Mouse (Mus musculus): ENCODE measurements around the gene Map4k2. TPM values are rescaled to one million over a fixed set of nuclear protein-coding genes. Genes with fewer than 3 reads are reported as not detected.

Map4k2 gene
- 11.8 and 15.5 TPM in 2 replicates for polyA plus RNA-seq (2015; fragmentation: Nextera tagmentation; extraction: Ambion mirVana)

- 9% methylated on average over 57 of the region's 72 CpGs for WGBS
- Histone ChIP-seq H3K36me3 (peaks cover 71% of the 10 kb centered on the region), H3K4me2 (replicated peaks) (peak within 1 kb of the TSS; percentile 88), H3K27ac (peak within 1 kb of the TSS; percentile 58; the same call in 1 of the 2 replicates), H3K9ac (peak within 1 kb of the TSS; percentile 75), H3K4me3 (peak within 1 kb of the TSS; percentile 71), H3K27me3 (no peaks in the 10 kb centered on the region), H3K9me3 (no peaks in the 10 kb centered on the region), H3K4me1 (peaks cover 33% of the 10 kb centered on the region)
- peak; percentile 77 for ATAC-seq (ENCODE audit: low FRiP score, low read depth)
These were observed at the start of gene Map4k2 for GRCm38 (mm10) chr19:6340524-6341452. Gene Map4k2 (plus strand): TSS chr19:6341135.

- WGBS: 87% methylated on average over 5 of the region's 5 CpGs
- peaks cover 85% of the 10 kb centered on the region for H3K36me3 ChIP-seq
- H3K4me1 ChIP-seq: peaks cover 12% of the 10 kb centered on the region
- no peaks in the 10 kb centered on the region for H3K9me3 ChIP-seq
- no peak overlapping the region for H3K4me2 ChIP-seq (replicated peaks)
- ATAC-seq (ENCODE audit: low FRiP score, low read depth): no peak
- H3K27ac ChIP-seq: no peak overlapping the region
- no peak overlapping the region for H3K4me3 ChIP-seq
- H3K9ac ChIP-seq: no peak overlapping the region
- H3K27me3 ChIP-seq: no peaks in the 10 kb centered on the region
These were observed 48.7 kb upstream of the Map4k2 start for GRCm38 (mm10) chr19:6292262-6292661.

DNA sequence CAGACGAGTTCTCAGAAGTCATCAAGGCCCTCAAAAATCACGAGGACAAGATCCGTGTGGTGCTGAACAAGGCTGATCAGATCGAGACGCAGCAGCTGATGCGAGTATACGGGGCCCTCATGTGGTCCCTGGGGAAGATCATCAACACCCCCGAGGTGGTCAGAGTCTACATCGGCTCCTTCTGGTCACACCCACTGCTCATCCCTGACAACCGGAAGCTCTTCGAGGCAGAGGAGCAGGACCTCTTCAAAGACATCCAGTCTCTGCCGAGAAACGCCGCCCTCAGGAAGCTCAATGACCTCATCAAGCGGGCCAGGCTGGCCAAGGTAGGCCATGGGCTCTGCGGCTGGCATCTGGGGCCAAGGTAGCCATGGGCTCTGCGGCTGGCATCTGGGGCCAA, 46.6 kb upstream of the Map4k2 start:
- ATAC-seq (ENCODE audit: low FRiP score, low read depth): no peak
- WGBS: 94% methylated on average over 17 of the region's 17 CpGs
- Histone ChIP-seq H3K27me3 (no peaks in the 10 kb centered on the region), H3K36me3 (peaks cover 94% of the 10 kb centered on the region), H3K9ac (no peak overlapping the region), H3K9me3 (no peaks in the 10 kb centered on the region), H3K4me3 (no peak overlapping the region), H3K4me1 (no peaks in the 10 kb centered on the region), H3K4me2 (replicated peaks) (no peak overlapping the region), H3K27ac (no peak overlapping the region)

DNA sequence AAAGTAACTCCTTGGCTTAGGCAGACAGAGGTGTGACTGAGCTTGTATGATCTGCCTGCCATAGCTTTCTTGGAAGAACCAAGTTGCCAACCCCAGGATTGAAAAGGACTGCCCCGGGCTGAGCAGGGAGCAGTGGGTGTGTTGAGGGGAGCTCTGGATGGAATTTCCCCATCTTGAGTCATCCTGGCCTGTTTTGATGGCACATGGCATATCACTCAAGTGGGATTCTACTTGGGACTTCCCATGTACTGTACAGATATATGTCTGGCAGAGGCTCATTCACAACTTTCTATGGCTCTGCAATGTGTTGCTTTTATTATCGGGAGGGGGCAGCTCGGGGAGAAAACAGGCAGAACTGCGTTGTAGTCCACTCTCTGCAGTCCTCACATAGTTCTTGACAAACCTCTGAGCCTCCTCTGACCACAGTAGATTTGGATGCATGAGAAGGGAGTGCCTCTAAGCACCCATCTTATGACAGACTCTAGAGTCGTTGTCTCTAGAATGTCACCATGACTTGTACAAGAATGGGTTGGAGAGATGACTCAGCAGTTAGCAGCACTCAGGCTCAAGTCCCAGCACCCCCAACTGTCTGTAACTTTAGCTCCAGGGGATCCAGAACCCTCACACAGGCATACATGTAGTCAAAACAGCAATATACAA, 44.3 kb upstream of the Map4k2 start:
- peaks cover 96% of the 10 kb centered on the region for H3K36me3 ChIP-seq
- H3K27ac ChIP-seq: no peak overlapping the region
- H3K27me3 ChIP-seq: no peaks in the 10 kb centered on the region
- H3K9me3 ChIP-seq: no peaks in the 10 kb centered on the region
- 86% methylated on average over 5 of the region's 5 CpGs for WGBS
- no peak overlapping the region for H3K4me2 ChIP-seq (replicated peaks)
- H3K9ac ChIP-seq: no peak overlapping the region
- no peaks in the 10 kb centered on the region for H3K4me1 ChIP-seq
- no peak for ATAC-seq (ENCODE audit: low FRiP score, low read depth)
- no peak overlapping the region for H3K4me3 ChIP-seq

DNA sequence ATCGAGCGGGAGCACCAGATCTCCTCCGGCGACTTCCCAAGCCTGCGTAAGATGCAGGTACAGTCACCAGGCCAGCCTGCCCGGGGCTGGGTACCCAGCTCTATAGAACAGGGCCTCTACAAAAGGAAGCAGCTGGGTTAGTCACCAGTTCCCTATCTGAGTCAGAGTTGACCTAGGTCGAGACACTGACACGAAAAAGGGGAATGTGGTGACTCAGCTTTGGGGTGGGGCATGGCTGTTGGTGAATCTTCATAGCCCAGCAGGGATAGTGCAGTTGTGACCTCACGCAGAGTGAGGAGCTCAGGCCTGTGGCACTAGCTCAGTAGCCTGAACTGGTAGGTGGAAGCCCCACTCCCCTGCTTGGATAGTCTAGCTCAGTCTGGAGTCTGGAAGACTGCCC, 43.3 kb upstream of the Map4k2 start:
- H3K27me3 ChIP-seq: no peaks in the 10 kb centered on the region
- H3K4me2 ChIP-seq (replicated peaks): no peak overlapping the region
- no peak overlapping the region for H3K27ac ChIP-seq
- ATAC-seq (ENCODE audit: low FRiP score, low read depth): no peak
- H3K4me3 ChIP-seq: no peak overlapping the region
- H3K4me1 ChIP-seq: peaks cover 4% of the 10 kb centered on the region
- peaks cover 88% of the 10 kb centered on the region for H3K36me3 ChIP-seq
- H3K9ac ChIP-seq: no peak overlapping the region; the same call in 1 of the 2 replicates
- 92% methylated on average over 9 of the region's 9 CpGs for WGBS
- no peaks in the 10 kb centered on the region for H3K9me3 ChIP-seq

DNA sequence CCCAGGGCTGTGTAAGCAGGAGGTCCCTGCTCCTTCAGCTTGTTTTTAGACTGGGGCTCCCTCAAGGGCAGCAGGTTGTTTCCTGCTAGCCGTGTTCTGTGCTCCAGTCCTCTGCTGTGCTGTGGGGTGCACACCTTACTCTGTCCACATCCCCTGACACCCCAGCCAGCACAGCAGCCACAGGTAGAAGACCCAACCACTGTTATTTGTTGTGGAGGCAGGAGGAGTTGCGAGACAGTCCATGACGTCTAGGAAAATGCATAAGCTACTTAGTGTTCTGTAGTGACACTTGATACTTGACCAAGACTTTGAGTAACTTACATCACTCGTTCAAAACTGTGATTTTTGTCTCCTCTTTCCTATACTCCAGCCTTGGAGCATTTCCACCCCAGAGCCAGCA, 41.9 kb upstream of the Map4k2 start:
- H3K9me3 ChIP-seq: no peaks in the 10 kb centered on the region
- H3K27me3 ChIP-seq: no peaks in the 10 kb centered on the region
- no peak overlapping the region for H3K27ac ChIP-seq
- no peak overlapping the region for H3K4me2 ChIP-seq (replicated peaks)
- H3K4me1 ChIP-seq: peaks cover 16% of the 10 kb centered on the region
- no peak overlapping the region for H3K9ac ChIP-seq
- H3K36me3 ChIP-seq: peaks cover 77% of the 10 kb centered on the region
- no peak for ATAC-seq (ENCODE audit: low FRiP score, low read depth)
- 77% methylated on average over 4 of the region's 4 CpGs for WGBS
- no peak overlapping the region for H3K4me3 ChIP-seq

- 86% methylated on average over 7 of the region's 7 CpGs for WGBS
These were observed 41.3 kb upstream of the Map4k2 start for GRCm38 (mm10) chr19:6299450-6300267.

DNA sequence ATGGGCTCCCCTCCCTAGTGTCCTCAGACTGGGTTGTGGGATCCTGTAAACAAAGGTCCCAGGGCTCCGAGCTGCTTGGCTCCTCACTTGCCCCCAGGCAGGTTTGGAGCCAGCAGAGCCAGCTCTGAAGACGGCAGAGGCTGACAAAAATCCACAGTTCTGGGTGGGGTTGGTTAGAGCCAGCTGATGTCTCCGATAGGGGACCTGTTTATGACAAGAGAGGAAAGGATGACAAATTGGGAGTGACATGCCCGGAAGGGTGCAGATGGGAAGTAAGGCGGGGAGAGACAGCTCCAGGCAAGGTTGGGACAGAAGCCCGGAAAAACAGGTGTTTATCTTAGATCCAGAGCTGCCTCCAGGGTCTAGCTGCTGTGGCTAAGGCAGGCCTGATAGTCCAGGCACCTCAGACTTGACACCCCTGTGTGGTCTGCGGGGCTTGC, 40.5 kb upstream of the Map4k2 start:
- no peak for ATAC-seq (ENCODE audit: low FRiP score, low read depth)
- no peak overlapping the region for H3K9ac ChIP-seq
- no peak overlapping the region for H3K4me3 ChIP-seq
- peaks cover 62% of the 10 kb centered on the region for H3K36me3 ChIP-seq
- H3K27me3 ChIP-seq: no peaks in the 10 kb centered on the region
- 71% methylated on average over 7 of the region's 7 CpGs for WGBS
- no peak overlapping the region for H3K4me2 ChIP-seq (replicated peaks)
- no peaks in the 10 kb centered on the region for H3K9me3 ChIP-seq
- H3K4me1 ChIP-seq: peaks cover 16% of the 10 kb centered on the region
- H3K27ac ChIP-seq: no peak overlapping the region

More at GRCm38 (mm10) chr19:6299450-6300267, 41.3 kb upstream of the Map4k2 start:
- Histone ChIP-seq H3K9ac (no peak overlapping the region), H3K27ac (no peak overlapping the region), H3K36me3 (peaks cover 70% of the 10 kb centered on the region), H3K27me3 (no peaks in the 10 kb centered on the region), H3K9me3 (no peaks in the 10 kb centered on the region), H3K4me1 (peaks cover 16% of the 10 kb centered on the region), H3K4me3 (no peak overlapping the region), H3K4me2 (replicated peaks) (no peak overlapping the region)
- no peak for ATAC-seq (ENCODE audit: low FRiP score, low read depth)

- H3K4me1 ChIP-seq: peaks cover 26% of the 10 kb centered on the region
- H3K9me3 ChIP-seq: no peaks in the 10 kb centered on the region
- no peak overlapping the region for H3K4me3 ChIP-seq
- peaks cover 45% of the 10 kb centered on the region for H3K36me3 ChIP-seq
- H3K27me3 ChIP-seq: no peaks in the 10 kb centered on the region
- 94% methylated on average over 5 of the region's 5 CpGs for WGBS
- no peak overlapping the region for H3K4me2 ChIP-seq (replicated peaks)
- peak overlapping the region; percentile 67 for H3K27ac ChIP-seq
- ATAC-seq (ENCODE audit: low FRiP score, low read depth): no peak
- H3K9ac ChIP-seq: peak overlapping the region; percentile 35; the same call in 1 of the 2 replicates
These were observed 38.8 kb upstream of the Map4k2 start for GRCm38 (mm10) chr19:6302114-6302513.

- H3K9ac ChIP-seq: peak overlapping the region; percentile 35
- peak overlapping the region; percentile 67 for H3K27ac ChIP-seq
- H3K9me3 ChIP-seq: no peaks in the 10 kb centered on the region
- H3K27me3 ChIP-seq: no peaks in the 10 kb centered on the region
- no peak overlapping the region for H3K4me2 ChIP-seq (replicated peaks)
- ATAC-seq (ENCODE audit: low FRiP score, low read depth): peak; percentile 33; the same call in 1 of the 2 replicates
- 36% methylated on average over 4 of the region's 4 CpGs for WGBS
- no peak overlapping the region for H3K4me3 ChIP-seq
- H3K4me1 ChIP-seq: peaks cover 30% of the 10 kb centered on the region
- H3K36me3 ChIP-seq: peaks cover 41% of the 10 kb centered on the region
These were observed 38.4 kb upstream of the Map4k2 start for GRCm38 (mm10) chr19:6302522-6302921.

DNA sequence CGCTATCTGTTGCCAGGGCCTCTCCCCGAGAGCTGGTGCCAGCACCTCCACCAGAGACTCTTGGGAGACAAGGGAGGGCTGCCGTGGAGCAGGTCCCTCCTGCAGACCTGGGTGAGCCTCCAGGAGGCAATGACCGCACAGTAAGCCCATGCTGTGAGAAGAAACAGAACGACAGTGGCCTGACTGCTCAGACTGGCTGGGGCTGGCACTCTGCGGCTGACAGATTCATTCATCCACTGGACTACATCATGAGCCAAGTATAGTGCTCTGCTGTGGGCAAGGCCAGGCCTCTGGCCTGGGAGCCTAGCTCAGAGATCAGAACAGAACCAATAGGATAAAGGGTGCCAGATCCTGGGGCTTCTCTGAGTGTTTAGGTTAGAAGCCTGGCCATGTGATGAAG, 37.1 kb upstream of the Map4k2 start:
- Histone ChIP-seq H3K9ac (peak overlapping the region; percentile 20; the same call in 1 of the 2 replicates), H3K9me3 (no peaks in the 10 kb centered on the region), H3K4me3 (no peak overlapping the region), H3K4me2 (replicated peaks) (no peak overlapping the region), H3K27me3 (no peaks in the 10 kb centered on the region), H3K36me3 (peaks cover 28% of the 10 kb centered on the region), H3K4me1 (peaks cover 37% of the 10 kb centered on the region), H3K27ac (peak overlapping the region; percentile 23; the same call in 1 of the 2 replicates)
- no peak for ATAC-seq (ENCODE audit: low FRiP score, low read depth)
- 78% methylated on average over 6 of the region's 6 CpGs for WGBS
